Mouse (Mus musculus) limb, embryonic 11.5 days (tissue): ENCODE measurements at regions not wholly inside any gene's neighbourhood (a gene's known extent, or its start where the extent isn't known, plus 50 kb on each side); places are given as distances from the start of the nearest gene placed in this dataset.

Experiments
- ATAC-seq: fragments of 200-750 bp; cut with Nextera tagmentation; 2 replicates; pipeline ENCODE4 v1.8.0; 2017; ENCODE audit warnings: low read depth; ENCODE audit not compliant: insufficient number of reproducible peaks, low FRiP score, low TSS enrichment
- DNase-seq: peaks from one replicate; pipeline ENCODE4 v3.0.0-alpha.2; 2015; ENCODE audit warnings: low spot score
- H3K27ac ChIP-seq: fragments of 300-500 bp; sonication (generic); replicated peaks from 2 replicates; pipeline ENCODE4 v1.5.1; 2014; ENCODE audit warnings: low read depth, mild to moderate bottlenecking, low read length
- H3K27me3 ChIP-seq: fragments of 300-500 bp; sonication (generic); 2 replicates; pipeline ENCODE4 v1.6.1; 2014; ENCODE audit warnings: mild to moderate bottlenecking, low read length, mixed read lengths; ENCODE audit not compliant: control insufficient read depth, insufficient read depth
- H3K36me3 ChIP-seq: fragments of 300-500 bp; sonication (generic); 2 replicates; pipeline ENCODE4 v1.6.1; 2014; ENCODE audit warnings: mild to moderate bottlenecking, low read length, moderate library complexity, mixed read lengths; ENCODE audit not compliant: control insufficient read depth, insufficient read depth
- H3K4me1 ChIP-seq: fragments of 300-500 bp; sonication (generic); 2 replicates; pipeline ENCODE4 v1.6.1; 2014; ENCODE audit warnings: low read length, mixed read lengths; ENCODE audit not compliant: control insufficient read depth, insufficient read depth
- H3K4me2 ChIP-seq: fragments of 300-500 bp; sonication (generic); 2 replicates; pipeline ENCODE4 v1.6.1; 2014; ENCODE audit warnings: low read depth, mild to moderate bottlenecking, moderate library complexity; ENCODE audit not compliant: severe bottlenecking
- H3K4me3 ChIP-seq: fragments of 300-500 bp; sonication (generic); 2 replicates; pipeline ENCODE4 v1.5.1; 2014; ENCODE audit warnings: low read depth, low read length
- H3K9ac ChIP-seq: fragments of 300-500 bp; sonication (generic); 2 replicates; pipeline ENCODE4 v1.6.1; 2014; ENCODE audit warnings: mild to moderate bottlenecking, low read length
- H3K9me3 ChIP-seq: fragments of 300-500 bp; sonication (generic); 2 replicates; pipeline ENCODE4 v1.6.1; 2016; ENCODE audit warnings: low read length; ENCODE audit not compliant: control insufficient read depth
- WGBS: fragments of 180-500 bp; shearing (Covaris S2); extraction: QIAGEN DNeasy Blood & Tissue Kit; methylation state at CpG from one replicate; pipeline ENCODE4 v1.1.7; 2014; 5-methylcytosine and 5-hydroxymethylcytosine counted together

DNA sequence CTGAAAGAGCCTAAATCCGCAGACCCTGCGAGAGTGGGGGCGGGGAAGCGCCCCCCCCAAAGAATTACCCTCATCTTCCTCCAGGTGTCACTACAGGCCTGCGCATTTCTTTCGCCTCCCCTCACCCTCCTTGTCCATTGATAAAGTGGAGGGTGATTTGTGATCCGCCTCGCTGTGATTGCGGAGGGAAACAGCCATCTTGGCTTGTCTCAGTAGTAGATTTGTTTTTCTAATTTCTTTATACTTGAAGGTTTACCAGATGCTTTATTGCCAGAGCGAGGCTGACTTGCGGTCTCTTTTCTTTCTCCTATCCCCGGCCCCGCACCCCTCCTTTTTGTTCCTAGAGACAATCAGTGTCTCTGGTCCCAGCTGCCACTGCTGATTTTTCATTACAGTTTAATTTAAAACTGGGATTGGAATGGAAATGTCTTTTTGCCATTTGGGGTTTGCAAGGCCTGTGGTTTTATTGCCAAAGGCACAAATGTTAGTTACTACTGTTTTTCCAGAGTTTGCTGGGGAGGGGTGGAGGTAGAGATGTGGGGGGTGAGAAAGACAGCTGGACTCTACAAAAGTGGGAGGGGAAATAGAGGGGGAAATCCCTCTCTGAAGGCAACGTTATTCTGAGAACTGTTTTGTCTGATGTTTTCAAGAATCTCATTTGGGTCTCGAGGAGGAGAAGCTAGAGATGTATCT, 161.7 kb downstream of the Icos start:
- no peaks in the 10 kb centered on the region for H3K36me3 ChIP-seq
- no peaks in the 10 kb centered on the region for H3K9me3 ChIP-seq
- H3K4me3 ChIP-seq = no peak overlapping the region
- 5% methylated on average over 15 of the region's 15 CpGs for WGBS
- peak overlapping the region; percentile 43; the same call in 1 of the 2 replicates for H3K4me2 ChIP-seq
- H3K9ac ChIP-seq = no peak overlapping the region
- no peak overlapping the region for H3K27ac ChIP-seq
- DNase-seq (peak; percentile 82), ATAC-seq (no peak)
- H3K27me3 ChIP-seq = no peaks in the 10 kb centered on the region
- peaks cover 34% of the 10 kb centered on the region for H3K4me1 ChIP-seq

DNA sequence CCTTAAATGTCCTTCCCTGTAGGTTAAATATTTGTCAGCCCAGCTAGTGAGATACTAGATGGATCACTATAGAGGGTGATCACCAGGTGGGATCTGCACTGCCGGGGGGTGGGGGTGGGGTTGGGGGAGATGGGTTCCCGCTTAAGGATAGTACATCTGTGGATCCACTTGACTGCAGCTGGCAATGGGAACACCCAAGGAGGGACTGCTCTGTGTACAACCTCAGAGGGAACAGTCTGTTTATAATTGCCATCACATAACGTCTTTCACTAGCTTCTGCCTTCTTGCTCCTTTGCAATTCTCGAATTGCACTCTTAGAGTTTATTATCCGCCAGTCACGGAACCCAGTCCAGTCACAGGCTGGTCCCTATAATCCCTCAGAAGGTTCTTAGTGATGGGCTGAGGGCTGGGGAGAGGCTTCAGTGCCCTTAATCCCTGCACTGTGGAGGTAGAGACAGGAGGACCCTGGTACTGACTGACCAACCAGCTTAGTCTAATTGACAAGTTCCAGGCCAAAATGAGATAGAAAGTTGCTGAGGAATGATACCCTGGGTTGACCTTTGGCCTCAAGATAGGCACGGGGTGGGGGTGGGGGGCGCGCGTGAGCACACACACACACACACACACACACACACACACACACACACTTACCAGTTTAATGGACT, 162.4 kb downstream of the Icos start:
- H3K4me2 ChIP-seq = peak overlapping the region; percentile 43; the same call in 1 of the 2 replicates
- H3K27me3 ChIP-seq = no peaks in the 10 kb centered on the region
- no peaks in the 10 kb centered on the region for H3K36me3 ChIP-seq
- H3K27ac ChIP-seq = no peak overlapping the region
- WGBS = 20% methylated on average over 10 of the region's 10 CpGs
- H3K4me3 ChIP-seq = no peak overlapping the region
- H3K9ac ChIP-seq = no peak overlapping the region
- DNase-seq = no peak
- ATAC-seq = no peak; the same call in 1 of the 2 replicates
- no peaks in the 10 kb centered on the region for H3K9me3 ChIP-seq
- H3K4me1 ChIP-seq = peaks cover 37% of the 10 kb centered on the region

DNA sequence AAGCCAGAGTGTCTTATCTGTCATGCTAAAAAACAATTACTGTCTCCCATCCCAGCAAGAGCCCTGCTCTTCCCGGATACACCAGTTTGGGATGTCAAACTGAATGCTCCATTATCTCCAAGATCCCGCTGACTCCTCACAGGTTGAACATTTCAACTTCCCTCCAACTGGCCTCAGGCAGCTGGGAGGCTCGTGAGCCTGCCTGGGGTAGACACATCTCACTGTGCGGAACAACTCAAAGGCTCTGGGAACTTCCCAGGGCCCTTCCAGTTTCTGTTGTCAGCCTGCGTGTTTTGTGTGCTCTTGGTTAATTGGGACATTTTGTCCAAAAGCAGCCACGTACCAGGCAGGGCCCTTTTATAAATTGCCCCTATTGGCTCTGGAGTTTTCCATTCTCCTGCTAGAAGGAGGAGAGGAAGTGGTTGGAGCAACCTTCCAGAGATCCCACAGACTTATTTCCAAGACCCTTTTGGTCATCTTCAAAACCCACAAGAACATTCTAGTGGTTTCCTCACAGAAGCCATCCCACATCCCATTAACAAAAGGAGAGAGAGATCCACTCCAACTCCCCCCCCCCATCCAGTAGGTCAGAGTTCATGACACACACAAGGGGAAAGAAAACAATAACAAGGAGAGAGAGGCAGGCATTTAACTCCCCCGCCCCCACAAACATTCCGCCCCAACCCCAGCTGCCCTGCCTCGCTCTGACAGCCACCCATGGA, 163.3 kb downstream of the Icos start:
- H3K4me2 ChIP-seq = no peak overlapping the region
- no peak overlapping the region for H3K9ac ChIP-seq
- H3K4me3 ChIP-seq = no peak overlapping the region
- no peaks in the 10 kb centered on the region for H3K27me3 ChIP-seq
- H3K27ac ChIP-seq = peak overlapping the region; percentile 36
- no peak for ATAC-seq
- 15% methylated on average over 9 of the region's 9 CpGs for WGBS
- DNase-seq = peak; percentile 45
- no peaks in the 10 kb centered on the region for H3K36me3 ChIP-seq
- H3K9me3 ChIP-seq = no peaks in the 10 kb centered on the region
- H3K4me1 ChIP-seq = peaks cover 44% of the 10 kb centered on the region

DNA sequence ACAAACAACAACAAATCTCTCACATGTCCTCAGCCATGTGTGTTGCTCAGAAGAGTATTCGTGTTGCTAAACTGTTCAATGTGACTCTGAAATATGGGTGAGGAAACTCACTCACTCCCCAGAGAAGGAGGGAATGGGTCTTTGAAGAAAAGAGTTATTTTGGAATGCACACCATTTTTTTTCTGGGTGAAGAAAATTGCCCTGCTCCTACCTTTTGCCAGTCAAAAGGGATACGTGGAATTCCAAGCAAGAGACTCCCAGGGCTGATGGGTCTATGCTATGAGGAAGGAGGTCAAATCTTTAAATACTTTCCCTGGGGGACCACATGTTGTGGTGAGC, 163.8 kb downstream of the Icos start:
- ATAC-seq = no peak
- Histone ChIP-seq H3K4me1 (peaks cover 49% of the 10 kb centered on the region), H3K9ac (no peak overlapping the region), H3K4me3 (no peak overlapping the region), H3K36me3 (no peaks in the 10 kb centered on the region), H3K4me2 (no peak overlapping the region), H3K9me3 (no peaks in the 10 kb centered on the region), H3K27me3 (no peaks in the 10 kb centered on the region), H3K27ac (peak overlapping the region; percentile 36; the same call in 1 of the 2 replicates)
- DNase-seq = no peak
- WGBS = 13% methylated on average over 2 of the region's 2 CpGs

DNA sequence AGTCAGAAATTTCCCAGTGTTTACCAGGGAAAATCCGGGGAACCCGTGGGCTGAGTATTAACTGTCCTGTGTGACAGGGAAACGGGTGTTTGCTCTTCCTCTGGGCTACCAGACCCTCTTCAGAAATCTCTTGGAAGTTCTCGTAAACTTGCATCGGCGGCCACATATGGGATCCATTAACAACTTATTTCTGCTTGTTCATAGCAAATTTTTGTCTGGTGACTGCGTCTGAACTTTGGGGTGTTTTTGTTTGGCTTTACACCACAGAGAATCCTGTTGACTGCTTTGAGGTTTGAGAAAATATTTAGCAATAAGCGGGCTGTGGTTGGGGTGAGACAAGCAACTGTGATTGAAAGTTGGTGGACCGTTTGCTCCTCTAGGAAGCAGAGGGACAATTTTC, 164.2 kb downstream of the Icos start:
- WGBS = 7% methylated on average over 9 of the region's 9 CpGs
- Histone ChIP-seq H3K4me3 (no peak overlapping the region), H3K9me3 (no peaks in the 10 kb centered on the region), H3K9ac (no peak overlapping the region), H3K27ac (peak overlapping the region; percentile 36), H3K4me2 (0 out of 2 replicates have a peak overlapping the region, but pooled peaks have one; percentile 7), H3K4me1 (peaks cover 53% of the 10 kb centered on the region), H3K27me3 (no peaks in the 10 kb centered on the region), H3K36me3 (no peaks in the 10 kb centered on the region)
- no peak for ATAC-seq
- DNase-seq = peak; percentile 76

DNA sequence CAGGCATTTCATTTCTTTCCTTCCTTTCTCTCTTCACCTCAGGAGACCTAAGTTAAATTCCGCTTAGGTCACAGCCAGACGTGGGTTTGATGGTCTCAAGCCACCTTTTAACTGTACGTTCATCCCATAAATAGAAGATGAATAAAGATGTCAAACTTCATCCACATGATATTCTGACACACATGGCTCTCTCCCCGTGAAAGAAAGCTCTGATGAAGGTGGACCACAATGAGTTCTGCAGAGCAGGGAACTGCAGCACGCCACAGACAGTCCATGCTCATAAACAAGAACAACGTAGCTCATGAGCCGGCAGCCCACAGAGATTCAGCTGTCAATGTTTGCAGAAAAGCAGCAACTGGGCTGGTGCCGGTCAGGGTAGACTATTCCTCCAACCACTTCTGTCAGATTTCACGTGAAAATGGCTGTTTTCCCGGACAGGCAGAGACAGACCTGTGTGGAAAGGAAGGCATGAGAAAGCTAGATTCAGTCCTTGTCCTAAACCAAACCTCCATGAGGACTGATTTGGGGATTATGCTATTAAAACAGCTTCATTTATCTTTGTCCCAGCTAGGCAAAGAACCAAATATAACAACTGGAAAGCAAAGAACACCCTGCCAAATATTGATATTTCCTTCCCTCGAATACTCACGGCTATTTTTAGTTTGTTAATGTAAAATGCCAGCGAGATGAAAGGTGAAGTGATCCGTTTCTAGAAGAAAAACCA, 165.5 kb downstream of the Icos start:
- Histone ChIP-seq H3K4me3 (no peak overlapping the region), H3K9me3 (no peaks in the 10 kb centered on the region), H3K4me1 (peaks cover 57% of the 10 kb centered on the region), H3K27me3 (no peaks in the 10 kb centered on the region), H3K27ac (peak overlapping the region; percentile 63; the same call in 1 of the 2 replicates), H3K9ac (no peak overlapping the region), H3K36me3 (no peaks in the 10 kb centered on the region), H3K4me2 (0 out of 2 replicates have a peak overlapping the region, but pooled peaks have one; percentile 14)
- DNase-seq (peak; percentile 44), ATAC-seq (no peak)
- WGBS = 25% methylated on average over 14 of the region's 14 CpGs

DNA sequence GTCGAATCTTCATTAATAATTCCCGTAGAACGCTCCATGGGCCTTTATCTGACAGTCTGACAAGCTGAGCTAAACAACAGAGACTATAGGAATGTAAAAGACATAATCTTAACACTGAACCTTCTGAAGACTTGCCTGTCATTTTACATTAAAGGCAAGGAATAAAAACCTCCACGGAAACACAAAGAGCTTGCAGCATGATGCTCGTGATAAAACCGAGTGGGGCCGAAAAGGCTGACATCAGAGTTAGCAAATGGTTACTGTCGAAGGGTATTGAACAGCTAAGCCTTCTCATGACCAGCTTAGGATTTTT, 166.0 kb downstream of the Icos start:
- H3K27me3 ChIP-seq = no peaks in the 10 kb centered on the region
- no peak overlapping the region for H3K27ac ChIP-seq
- DNase-seq (no peak), ATAC-seq (no peak)
- H3K9me3 ChIP-seq = no peaks in the 10 kb centered on the region
- no peak overlapping the region for H3K9ac ChIP-seq
- H3K4me2 ChIP-seq = no peak overlapping the region
- 58% methylated on average over 8 of the region's 8 CpGs for WGBS
- H3K36me3 ChIP-seq = no peaks in the 10 kb centered on the region
- no peak overlapping the region for H3K4me3 ChIP-seq
- H3K4me1 ChIP-seq = peaks cover 57% of the 10 kb centered on the region

DNA sequence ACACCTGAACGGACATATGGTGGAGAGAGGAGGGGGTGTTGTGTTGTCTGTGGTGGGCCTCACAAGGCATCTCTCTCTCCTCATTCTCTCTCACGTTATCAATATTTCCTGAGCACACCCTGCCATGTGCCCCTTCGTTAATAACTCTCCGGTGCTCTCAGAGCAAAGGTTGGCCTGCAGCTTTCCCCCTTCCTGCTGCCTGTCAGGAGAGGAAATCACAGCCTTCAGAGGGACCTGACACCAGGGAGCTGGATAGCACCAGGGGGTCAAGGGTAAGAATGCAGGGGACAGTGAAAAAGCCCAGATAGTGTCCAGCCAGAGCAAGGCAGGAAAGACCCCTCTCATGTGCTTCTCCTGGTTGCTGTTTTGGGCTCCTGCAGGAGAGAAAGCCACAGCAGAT, 167.3 kb downstream of the Icos start:
- Histone ChIP-seq H3K9ac (no peak overlapping the region), H3K27ac (no peak overlapping the region), H3K4me3 (no peak overlapping the region), H3K27me3 (no peaks in the 10 kb centered on the region), H3K4me2 (no peak overlapping the region), H3K4me1 (peaks cover 52% of the 10 kb centered on the region), H3K9me3 (no peaks in the 10 kb centered on the region), H3K36me3 (no peaks in the 10 kb centered on the region)
- ATAC-seq (no peak), DNase-seq (no peak)
- WGBS = 17% methylated on average over 4 of the region's 4 CpGs
